Mouse (Mus musculus) A20 (cell line): Measurements from ENCODE around the gene Cad.

Source experiments
- DNase-seq: peaks from one replicate; pipeline ENCODE4 v3.0.0-alpha.2; 2011; ENCODE audit warnings: low read depth, low spot score

The Cad gene

DNA sequence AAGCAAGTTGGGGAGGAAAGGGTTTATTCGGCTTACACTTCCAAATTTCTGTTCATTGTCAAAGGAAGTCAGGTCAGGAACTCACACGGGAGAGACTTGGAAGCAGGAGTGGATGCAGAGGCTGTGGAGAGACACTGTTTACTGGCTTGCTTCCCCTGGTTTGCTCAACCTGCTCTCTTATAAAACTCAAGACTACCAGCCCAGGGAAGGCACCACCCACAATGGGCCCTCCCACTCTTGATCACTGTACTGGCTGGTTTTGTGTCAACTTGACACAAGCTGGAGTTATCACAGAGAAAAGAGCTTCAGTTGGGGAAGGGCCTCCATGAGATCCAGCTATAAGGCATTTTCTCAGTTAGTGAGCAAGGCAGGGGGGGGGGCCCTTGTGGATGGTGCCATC lies 16.5 kb downstream of the Cad start:
- DNase-seq: no peak

- no peak for DNase-seq
These were observed 17.2 kb downstream of the Cad start for GRCm38 (mm10) chr5:31071821-31072220.

DNA sequence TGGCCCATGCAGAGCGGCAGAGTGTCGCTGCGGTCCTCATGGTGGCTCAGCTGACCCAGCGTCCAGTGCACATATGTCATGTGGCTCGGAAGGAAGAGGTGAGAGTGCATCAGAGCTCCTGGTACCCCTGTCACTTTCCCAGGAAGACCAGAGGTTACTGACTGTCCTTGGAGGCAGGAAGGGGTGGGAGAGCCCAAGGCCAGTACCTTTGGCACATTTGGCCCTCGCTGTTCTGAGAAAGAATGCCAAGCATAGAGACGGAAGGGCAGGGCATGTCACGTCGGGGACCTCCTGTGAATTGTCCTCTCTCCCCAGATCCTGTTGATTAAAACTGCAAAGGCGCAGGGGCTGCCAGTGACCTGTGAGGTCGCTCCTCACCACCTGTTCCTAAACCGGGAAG lies 18.6 kb downstream of the Cad start:
- no peak for DNase-seq

DNA sequence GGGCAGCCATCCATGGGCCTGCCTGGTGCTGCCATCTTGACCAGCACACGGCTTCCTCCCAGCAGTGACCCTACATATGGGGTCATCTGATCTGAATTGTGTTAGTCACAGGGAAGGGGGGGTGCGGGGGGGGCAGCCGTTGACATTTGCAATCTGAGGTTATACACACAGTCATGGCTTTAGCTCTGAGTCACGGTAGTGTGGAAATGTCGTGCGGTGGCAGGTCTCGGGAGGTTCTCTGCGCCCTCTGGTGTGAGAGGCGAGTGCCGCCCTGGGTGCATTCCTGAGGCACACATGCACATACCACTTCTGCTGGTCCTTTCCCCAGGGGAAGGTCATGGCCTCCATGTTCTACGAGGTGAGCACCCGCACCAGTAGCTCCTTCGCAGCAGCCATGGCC lies 21.8 kb downstream of the Cad start:
- no peak for DNase-seq

- DNase-seq: no peak
These were observed 25.6 kb downstream of the Cad start for GRCm38 (mm10) chr5:31080059-31080794.

DNA sequence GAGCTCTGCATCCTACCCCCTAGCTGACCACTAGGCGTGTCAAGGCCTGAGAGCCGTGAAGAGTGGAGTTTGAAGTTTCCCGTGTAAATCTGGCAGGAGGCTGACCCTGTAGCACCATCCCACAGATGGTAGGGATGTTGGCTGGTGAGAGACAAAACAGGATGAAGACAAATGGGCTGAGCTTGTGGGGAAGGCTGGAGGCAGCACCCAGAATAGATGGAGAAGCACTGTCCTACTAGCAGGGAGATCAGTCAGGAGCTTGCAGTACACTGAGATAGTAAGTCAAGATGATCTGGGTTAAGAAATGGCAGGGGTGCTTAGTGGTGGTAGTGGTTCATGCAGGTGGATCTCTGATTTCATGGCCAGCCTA lies 26.2 kb downstream of the Cad start:
- no peak for DNase-seq

DNA sequence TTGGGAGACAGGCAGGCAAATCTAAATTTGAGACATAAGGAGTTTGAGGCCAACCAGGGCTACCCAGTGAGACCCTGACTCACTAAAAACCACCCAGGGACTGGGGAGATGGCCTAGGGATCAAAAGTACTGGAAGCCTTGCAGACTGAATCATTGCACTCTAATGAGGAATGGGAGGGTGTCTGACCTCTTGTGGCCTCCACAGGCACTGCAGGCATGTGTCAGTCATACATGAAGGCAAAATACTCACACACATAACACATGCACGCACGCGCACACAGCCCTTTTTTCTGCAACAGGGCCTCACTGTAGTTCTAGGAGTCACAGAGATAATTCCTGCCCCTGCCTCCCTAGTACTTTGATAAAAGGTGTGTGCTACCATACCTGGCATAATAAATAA lies 26.8 kb downstream of the Cad start:
- DNase-seq: peak; percentile 67

DNA sequence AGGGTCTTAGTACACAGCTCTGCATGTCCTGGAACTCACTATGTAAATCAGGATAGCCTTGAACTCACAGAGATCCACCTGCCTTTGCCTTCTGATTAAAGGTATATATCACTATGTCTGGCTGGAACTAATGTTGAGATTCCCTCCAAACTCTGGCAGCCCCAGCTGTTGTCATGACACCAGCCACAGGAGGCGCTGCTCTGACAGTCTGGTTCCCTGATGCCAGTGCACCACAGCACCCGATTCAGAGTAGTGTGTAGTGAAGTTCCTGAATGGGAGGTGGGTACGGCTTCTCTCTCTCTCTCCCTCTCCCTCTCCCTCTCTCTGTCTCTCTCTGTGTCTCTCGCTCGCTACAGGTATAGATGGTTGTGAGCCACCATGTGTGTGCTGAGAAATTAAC lies 27.8 kb downstream of the Cad start:
- DNase-seq: peak; percentile 64

- peak; percentile 21 for DNase-seq
These were observed 28.5 kb downstream of the Cad start for GRCm38 (mm10) chr5:31082935-31083625.

- peak; percentile 55 for DNase-seq
These were observed 29.4 kb downstream of the Cad start for GRCm38 (mm10) chr5:31083949-31084348.

GRCm38 (mm10) chr5:31086606-31087005 lies 32.0 kb downstream of the Cad start:
- DNase-seq: no peak

- no peak for DNase-seq
These were observed 32.6 kb downstream of the Cad start for GRCm38 (mm10) chr5:31087131-31087530.

DNA sequence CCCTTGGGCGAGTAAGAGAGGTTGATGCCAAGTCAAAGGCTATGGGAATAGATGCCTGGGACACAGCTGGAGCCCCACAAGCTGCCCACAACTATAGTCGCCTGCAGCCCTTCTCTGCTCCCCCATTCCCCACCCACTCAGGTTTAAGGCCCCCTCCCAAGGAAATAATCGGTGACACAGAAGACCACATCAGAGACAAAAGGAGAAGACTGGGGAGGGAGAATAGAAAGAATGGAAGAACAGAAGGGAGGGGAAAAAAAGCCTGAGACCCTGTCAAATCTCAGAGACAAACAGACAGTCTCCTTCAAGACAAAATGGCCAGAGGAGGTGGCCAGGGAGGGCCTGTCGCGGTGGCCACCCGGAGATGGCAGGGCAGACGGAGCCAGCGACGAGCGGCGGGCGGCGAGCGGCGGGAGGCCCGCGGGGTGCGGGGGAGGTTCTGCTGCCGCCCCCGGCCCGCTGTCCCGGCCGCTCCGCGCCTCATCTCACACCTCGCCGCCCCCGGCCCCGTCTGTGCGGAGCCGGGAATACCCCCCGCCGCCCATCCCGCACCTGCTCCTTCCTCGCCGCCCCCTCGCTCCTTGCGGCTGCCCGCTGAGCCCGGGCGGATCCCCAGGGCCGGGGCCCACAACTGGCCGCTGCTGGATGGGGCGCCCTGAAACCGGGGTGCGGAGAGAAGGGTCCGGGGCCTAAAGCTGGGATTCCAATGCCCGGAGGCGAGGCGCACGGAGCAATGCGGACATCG lies 37.8 kb downstream of the Cad start:
- DNase-seq: no peak

- DNase-seq: no peak
These were observed 38.8 kb downstream of the Cad start for GRCm38 (mm10) chr5:31093151-31094041.

DNA sequence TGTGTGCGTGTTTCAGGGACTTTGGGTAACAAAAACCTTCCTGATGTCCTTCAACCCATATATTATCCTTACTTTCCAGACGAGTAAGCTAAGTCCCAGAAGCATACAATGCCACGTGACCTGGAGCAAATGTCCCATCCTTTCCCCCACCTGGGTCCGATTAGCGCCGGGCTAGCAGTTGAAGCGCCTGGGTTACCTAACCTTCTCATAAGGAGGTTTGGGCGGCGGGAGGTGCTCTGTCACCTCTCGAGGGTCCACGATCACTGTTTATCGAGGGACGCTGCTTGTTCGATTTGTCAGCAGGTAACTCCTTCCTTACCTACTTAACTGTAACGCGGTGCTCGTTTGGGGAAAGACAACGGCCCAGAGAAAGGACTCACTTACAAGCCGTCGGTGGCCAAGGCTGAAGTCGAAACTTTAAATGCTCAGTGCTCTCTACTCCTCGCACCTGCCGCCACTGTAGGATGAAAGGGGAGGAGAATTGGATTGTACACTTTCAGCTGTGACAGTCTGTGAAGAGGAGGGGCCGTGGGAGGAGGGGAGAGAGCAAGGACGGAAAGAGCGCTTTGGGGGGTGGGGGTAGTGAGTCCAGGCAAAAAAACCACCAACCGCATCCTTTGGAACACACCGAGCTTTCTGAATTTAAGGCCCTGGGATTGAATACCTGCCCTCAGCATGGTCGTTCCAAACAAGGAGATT lies 39.7 kb downstream of the Cad start:
- DNase-seq: no peak

DNA sequence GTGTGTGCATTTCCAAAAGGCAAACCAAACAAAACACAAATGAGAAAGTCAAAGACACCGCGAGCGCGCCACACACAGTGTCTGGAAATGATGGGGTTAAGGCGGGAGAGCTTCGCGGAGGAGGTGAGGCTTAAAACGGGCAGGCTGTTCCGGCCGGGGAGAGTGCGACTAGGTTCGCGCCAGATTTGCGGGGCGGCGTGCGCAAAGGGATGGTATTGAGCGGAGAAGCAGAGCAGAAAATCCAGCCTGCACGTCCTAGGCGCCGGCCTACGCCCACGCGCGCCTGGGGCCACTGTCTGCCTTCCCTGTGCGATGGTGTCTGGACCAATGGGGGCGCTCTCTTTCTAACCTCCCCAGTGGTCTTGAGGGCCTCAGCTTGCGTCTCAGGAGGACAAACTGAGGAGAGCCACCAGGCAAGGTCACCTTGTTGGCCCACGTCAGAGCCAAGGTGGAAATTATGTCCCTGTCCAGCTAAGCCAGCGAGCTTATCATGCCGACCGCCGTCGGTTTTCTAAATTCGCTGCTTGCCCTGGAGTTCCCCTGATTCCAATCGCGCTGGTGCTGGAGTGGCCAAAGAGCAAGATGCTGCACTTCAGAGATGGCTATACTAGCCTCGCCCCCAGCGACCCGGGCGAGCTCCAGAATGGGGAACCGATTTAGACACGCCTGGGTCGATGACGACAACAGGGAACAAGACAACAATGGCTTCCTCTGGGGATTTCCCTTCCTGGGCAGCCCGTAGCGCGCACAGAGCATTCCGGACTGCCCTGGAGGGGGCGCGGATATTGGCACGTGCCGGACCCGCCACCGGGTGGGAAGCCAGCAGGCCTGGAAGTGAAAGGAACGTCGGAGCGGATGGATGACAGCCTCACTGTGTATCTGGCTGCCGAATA lies 40.5 kb downstream of the Cad start:
- DNase-seq: peak; percentile 29

DNA sequence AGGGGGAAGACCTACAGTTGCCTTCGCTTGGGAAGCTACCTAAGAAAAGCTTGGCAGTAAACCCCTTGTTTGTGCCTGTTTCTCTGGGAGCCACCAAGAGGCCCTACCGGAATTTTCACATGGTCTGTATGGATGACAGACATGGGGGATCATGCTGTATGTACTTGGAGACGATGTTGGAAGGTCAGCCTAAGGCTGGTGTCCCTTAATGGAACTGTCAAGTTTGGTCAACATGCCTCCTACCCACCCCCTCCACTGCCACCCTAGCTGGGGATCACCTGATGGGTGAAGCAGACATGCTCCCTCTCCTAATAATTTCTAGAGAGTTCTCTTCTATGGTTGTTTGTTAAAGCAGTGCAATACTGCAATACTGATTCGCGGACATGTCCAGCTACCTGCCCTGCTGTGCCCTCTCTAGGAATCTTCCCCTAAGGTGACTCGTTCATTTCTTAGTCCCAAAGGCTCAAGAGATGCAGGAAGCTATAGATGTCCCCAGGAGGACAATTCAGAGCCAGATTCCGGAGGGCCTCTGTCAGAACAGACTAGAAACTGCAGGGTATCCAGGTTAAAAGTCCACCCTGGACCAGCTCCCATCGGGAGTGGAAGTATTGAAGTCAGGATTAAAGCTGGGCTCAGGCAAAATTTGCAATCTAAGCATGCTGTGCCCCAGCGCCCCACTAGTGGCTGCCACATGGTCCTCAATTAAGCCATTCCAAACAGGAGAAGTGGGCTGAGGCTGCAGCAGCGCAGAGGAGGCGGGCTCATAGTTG lies 41.3 kb downstream of the Cad start:
- DNase-seq: no peak

DNA sequence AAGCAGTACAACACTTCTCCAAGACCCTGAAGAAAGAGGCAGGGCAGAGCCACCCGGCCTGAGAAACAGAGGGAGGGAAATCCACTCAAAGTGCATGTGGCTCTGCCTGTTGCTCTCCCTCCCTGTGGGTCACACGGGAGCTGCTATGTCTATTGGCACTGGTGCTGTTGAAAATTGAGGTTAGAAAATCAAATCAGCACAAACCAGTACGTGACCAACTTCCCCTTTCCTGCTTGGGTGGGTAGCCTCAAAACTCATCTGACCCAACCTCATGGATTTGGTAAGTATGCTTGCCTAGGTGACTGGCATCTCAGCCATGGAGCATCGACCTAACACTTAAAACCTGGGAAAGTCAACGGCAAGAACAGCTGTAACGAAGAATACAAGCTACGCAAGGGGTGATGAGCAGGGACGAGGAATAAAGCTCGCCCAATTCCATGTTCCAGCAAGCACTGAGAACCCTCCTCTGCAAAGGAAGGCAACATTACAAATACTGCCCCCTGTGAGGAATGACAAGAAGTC lies 51.3 kb downstream of the Cad start, which contains the start of gene Dnajc5g:
Gene Dnajc5g (plus strand): TSS at position 472 of the 522 bp plus-strand sequence.
- DNase-seq: no peak

DNA sequence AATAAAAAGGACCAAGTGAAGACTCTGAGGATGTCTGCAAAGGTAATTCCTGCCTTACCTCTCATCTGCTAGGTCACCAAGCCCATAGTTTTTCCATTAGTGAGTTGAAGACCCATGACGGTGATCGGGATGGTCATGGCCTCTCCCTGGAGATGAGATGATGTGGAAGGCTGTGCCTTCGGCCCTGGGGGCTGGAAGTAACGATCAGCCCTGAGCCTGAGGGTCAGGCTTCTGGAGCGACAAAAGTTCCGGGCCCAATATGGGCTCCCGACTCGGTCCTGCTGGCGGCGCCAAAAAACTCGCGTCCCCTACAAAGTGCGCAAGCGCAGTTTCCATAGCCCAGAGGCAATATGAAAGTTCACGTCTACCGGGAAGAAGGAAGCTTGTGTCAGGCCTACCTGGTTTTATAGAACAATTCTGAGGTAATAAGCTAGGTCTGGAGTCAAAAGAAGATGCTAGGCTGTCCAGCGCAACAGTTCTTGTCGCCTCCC lies 53.5 kb downstream of the Cad start, which contains the start of gene Slc30a3:
Gene Slc30a3 (minus strand): TSS at position 238 of the 491 bp plus-strand sequence.
- no peak for DNase-seq
